Mouse (Mus musculus) midbrain, embryonic 14.5 days (tissue): Measurements from ENCODE around the gene Mrps34. TPM values are rescaled to one million over a fixed set of nuclear protein-coding genes. Genes with fewer than 3 reads are reported as not detected.

Source experiments
- ATAC-seq: fragments of 200-750 bp; cut with Nextera tagmentation; 2 replicates; pipeline ENCODE4 v1.8.0; 2017; ENCODE audit warnings: moderate number of reproducible peaks, moderate library complexity; ENCODE audit not compliant: low FRiP score, low TSS enrichment
- DNase-seq: peaks from one replicate; pipeline ENCODE4 v3.0.0-alpha.2; 2015
- H3K27ac ChIP-seq: fragments of 300-500 bp; sonication (generic); replicated peaks from 2 replicates; pipeline ENCODE4 v1.5.1; 2014; ENCODE audit warnings: mild to moderate bottlenecking, low read depth, low read length, moderate library complexity
- H3K27me3 ChIP-seq: fragments of 300-500 bp; sonication (generic); 2 replicates; pipeline ENCODE4 v1.6.1; 2014; ENCODE audit warnings: low read length, control low read depth, mixed read lengths; ENCODE audit not compliant: control insufficient read depth, insufficient read depth
- H3K36me3 ChIP-seq: fragments of 300-500 bp; sonication (generic); 2 replicates; pipeline ENCODE4 v1.6.1; 2014; ENCODE audit warnings: low read length, control low read depth; ENCODE audit not compliant: control insufficient read depth, insufficient read depth
- H3K4me1 ChIP-seq: fragments of 300-500 bp; sonication (generic); 2 replicates; pipeline ENCODE4 v1.6.1; 2014; ENCODE audit warnings: mild to moderate bottlenecking, antibody characterized with exemption, low read length, control low read depth; ENCODE audit not compliant: control insufficient read depth, insufficient read depth
- H3K4me2 ChIP-seq: fragments of 300-500 bp; sonication (generic); 2 replicates; pipeline ENCODE4 v1.6.1; 2014; ENCODE audit warnings: mild to moderate bottlenecking, low read length, moderate library complexity
- H3K4me3 ChIP-seq: fragments of 300-500 bp; sonication (generic); replicated peaks from 2 replicates; pipeline ENCODE4 v1.5.1; 2014; ENCODE audit warnings: low read depth, low read length
- H3K9ac ChIP-seq: fragments of 300-500 bp; sonication (generic); replicated peaks from 2 replicates; pipeline ENCODE4 v1.6.1; 2014; ENCODE audit warnings: mild to moderate bottlenecking, low read length, moderate library complexity
- H3K9me3 ChIP-seq: fragments of 300-500 bp; sonication (generic); 2 replicates; pipeline ENCODE4 v1.6.1; 2016; ENCODE audit warnings: low read length, control low read depth, mixed read lengths; ENCODE audit not compliant: control insufficient read depth
- WGBS: fragments of 180-500 bp; shearing (Covaris S2); extraction: QIAGEN DNeasy Blood & Tissue Kit; methylation state at CpG from one replicate; pipeline ENCODE4 v1.1.7; 2014; 5-methylcytosine and 5-hydroxymethylcytosine counted together
- polyA plus RNA-seq: library from polyadenylated mRNA; unstranded; fragments of >200 nt; fragmentation: Nextera tagmentation; extraction: Ambion mirVana; gene quantifications from 2 replicates; pipeline ENCODE4 v1.2.1, GENCODE M21; 2014

Gene Mrps34
- polyA plus RNA-seq, 1 experiment from 2014 or later = 74.7 TPM

DNA sequence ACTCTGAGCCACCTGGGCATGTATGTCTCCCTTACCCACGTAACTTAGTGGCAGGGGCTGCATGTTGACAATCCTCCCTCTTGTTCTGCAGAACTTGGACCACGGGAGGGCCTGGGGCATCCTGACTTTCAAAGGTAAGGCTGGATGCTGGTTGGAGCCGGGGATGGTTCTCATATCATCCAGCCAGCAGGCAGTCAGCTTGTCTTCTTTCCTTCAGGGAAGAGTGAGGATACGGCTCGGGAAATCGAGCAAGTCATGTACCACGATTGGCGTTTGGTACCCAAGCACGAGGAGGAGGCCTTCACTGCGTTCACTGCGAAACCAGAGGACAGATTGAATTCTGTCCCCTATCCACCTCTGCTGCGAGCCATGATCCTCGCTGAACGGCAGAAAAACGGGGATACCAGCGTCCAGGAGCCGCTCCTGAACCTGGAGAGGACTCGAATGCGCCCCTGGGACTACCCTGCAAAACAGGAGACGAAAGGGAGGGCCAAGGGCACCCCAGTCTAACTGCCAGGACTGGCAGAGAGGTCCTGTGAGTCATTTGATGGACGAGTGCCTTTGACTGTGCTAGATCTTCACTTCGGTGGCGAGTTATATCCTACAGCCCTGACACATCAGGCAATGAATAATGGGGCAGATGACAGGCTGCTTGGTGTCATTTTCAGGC lies 790 bp downstream of the Mrps34 start:
- Histone ChIP-seq H3K4me2 (peak overlapping the region; percentile 100), H3K27me3 (no peaks in the 10 kb centered on the region), H3K27ac (peak overlapping the region; percentile 83), H3K4me1 (peaks cover 31% of the 10 kb centered on the region), H3K9ac (peak overlapping the region; percentile 82), H3K9me3 (no peaks in the 10 kb centered on the region), H3K4me3 (peak overlapping the region; percentile 83), H3K36me3 (peaks cover 72% of the 10 kb centered on the region)
- no peak for DNase-seq
- 11% methylated on average over 23 of the region's 23 CpGs for WGBS
- ATAC-seq = no peak

DNA sequence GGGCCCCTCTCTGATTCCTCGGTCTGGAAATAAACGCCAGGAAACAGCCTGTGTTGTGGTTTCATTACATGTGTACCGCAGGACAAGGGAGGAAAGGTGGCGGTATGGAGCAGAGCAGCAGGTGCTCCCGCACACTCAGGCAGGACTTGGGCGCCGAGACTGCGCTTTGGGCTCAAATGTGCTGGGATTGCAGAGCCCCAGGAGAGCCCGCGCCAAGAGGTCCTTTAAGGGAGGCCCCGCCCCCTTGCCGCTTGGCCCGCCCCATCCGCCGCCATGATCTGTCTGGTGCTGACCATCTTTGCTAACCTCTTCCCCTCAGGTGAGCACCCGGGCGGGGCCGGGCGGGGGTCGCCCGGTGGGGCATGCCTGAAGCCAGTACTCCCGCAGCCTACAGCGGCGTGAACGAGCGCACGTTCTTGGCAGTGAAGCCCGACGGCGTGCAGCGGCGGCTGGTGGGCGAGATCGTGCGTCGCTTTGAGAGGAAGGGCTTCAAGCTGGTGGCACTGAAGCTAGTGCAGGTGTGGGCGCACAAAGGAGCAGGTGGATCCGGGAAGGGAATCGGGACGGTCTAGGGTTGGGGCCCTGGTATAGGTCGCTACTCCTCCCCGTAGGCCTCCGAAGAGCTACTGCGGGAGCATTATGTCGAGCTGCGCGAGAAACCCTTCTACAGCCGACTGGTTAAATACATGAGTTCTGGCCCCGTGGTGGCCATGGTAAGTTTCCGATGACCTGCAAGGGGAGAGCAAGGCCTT lies 1.5 kb downstream of the Mrps34 start, which contains the start of gene Nme3:
TSS of gene Nme3 (plus strand) at position 260 of the 752 bp plus-strand sequence.
- ATAC-seq (peak; percentile 73), DNase-seq (peak; percentile 85)
- Histone ChIP-seq H3K9ac (peak within 1 kb of the TSS; percentile 82), H3K4me2 (peak within 1 kb of the TSS; percentile 100), H3K36me3 (peaks cover 72% of the 10 kb centered on the region), H3K9me3 (no peaks in the 10 kb centered on the region), H3K27me3 (no peaks in the 10 kb centered on the region), H3K4me1 (peaks cover 31% of the 10 kb centered on the region), H3K4me3 (peak within 1 kb of the TSS; percentile 83), H3K27ac (peak within 1 kb of the TSS; percentile 83)
- WGBS = 2% methylated on average over 50 of the region's 50 CpGs

DNA sequence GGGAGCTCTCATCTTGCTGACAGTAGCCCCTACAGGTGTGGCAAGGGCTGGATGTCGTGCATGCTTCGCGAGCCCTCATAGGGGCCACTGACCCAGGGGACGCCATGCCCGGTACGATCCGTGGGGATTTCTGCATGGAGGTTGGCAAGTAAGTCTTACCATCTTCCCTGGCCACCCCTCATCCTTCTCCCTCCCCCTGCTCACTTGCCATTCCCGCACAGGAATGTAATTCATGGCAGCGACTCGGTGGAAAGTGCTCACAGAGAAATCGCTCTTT lies 2.0 kb downstream of the Mrps34 start:
- Histone ChIP-seq H3K27me3 (no peaks in the 10 kb centered on the region), H3K9ac (peak overlapping the region; percentile 82), H3K27ac (peak overlapping the region; percentile 83), H3K9me3 (no peaks in the 10 kb centered on the region), H3K4me1 (peaks cover 31% of the 10 kb centered on the region), H3K4me2 (peak overlapping the region; percentile 100), H3K4me3 (peak overlapping the region; percentile 83), H3K36me3 (peaks cover 72% of the 10 kb centered on the region)
- WGBS = 39% methylated on average over 11 of the region's 11 CpGs
- DNase-seq = no peak
- no peak for ATAC-seq

DNA sequence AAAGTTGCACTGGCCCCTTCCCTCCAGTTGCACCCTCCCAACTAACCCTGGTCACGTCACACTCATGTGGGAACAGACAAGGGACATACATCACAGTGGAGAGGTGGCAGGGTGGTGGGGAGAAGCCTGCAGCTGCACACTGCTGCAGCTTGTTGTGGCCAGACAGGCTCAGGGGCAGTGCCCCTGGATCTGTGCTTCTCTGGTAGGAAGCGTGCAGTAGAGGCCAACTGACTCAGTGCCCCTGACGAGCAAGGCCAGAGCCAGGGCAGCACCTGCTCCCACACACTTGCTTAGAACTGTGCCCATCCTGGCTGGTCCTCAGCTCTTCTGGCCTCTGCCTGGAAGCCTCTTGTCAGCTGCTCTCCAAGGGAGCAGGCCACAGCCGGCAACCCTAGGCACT lies 2.7 kb downstream of the Mrps34 start:
- 72% methylated on average over 4 of the region's 4 CpGs for WGBS
- no peak for DNase-seq
- Histone ChIP-seq H3K9ac (peak overlapping the region; percentile 82), H3K4me1 (peaks cover 31% of the 10 kb centered on the region), H3K4me3 (peak overlapping the region; percentile 83; the same call in 1 of the 2 replicates), H3K9me3 (no peaks in the 10 kb centered on the region), H3K27ac (no peak overlapping the region), H3K27me3 (no peaks in the 10 kb centered on the region), H3K36me3 (peaks cover 72% of the 10 kb centered on the region), H3K4me2 (peak overlapping the region; percentile 100)
- ATAC-seq = no peak

DNA sequence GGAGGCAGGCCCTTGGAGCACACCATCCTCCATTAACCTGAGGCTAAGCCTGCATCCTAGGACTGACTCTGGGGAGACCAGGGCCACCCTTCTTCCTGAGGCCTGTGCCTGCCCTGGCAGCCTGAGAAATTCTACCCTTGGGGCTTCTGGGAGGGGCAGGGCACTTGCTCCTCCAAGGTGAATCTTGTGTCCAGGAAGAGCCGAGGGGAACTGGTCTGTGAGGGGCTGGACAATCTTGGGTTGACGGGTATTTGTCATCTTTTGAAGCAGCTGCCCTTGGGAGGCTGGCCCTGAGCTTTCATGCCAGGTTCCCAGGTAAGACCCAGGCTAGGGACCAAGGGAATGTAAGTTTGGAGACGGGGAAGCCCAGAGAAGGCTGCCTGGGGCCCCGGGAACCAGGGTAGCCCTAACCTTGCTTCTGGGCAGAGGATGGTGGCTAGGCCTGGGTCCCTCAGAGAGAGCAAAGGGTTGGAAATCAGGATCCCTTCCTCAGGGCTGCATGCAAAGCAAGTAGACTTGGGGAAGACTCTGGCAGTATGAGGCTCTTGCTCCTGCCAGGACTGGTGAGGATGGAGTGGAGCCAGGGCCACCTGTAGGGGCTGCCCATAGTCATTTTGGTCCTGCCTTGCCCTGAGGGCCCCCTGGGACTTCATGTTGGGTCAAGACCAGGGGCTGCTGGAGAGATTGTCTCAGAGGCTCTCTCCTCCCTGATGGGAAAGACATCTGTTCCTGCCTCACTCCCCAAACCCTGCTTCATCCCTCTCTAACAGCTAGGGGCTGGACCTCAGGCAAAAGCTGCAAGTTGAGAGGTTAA lies 3.3 kb downstream of the Mrps34 start:
- Histone ChIP-seq H3K9ac (peak overlapping the region; percentile 82; the same call in 1 of the 2 replicates), H3K4me2 (peak overlapping the region; percentile 100; the same call in 1 of the 2 replicates), H3K27ac (no peak overlapping the region), H3K36me3 (peaks cover 72% of the 10 kb centered on the region), H3K27me3 (no peaks in the 10 kb centered on the region), H3K4me1 (peaks cover 31% of the 10 kb centered on the region), H3K4me3 (no peak overlapping the region), H3K9me3 (no peaks in the 10 kb centered on the region)
- DNase-seq = no peak
- WGBS = 85% methylated on average over 4 of the region's 4 CpGs
- ATAC-seq = no peak

DNA sequence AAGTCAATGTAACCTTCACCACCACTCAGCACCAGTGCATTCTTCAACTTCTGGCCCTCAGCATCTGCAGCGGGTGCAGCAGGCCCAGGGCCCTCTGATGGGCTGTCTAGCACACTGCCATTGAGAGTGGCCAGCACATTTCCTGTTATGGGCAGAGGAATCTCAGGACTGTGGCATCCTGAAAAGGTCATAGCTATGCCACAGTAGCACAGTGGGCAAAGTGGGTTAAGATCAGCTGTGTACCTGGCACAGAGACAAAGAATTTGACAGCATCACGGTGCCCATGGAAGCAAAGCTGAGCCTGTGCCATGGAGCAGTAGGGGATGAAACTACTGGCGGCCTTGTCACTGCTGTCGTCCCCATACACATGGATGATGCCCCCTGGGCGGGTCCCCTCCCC lies 4.2 kb downstream of the Mrps34 start:
- Histone ChIP-seq H3K4me3 (no peak overlapping the region), H3K4me1 (peaks cover 27% of the 10 kb centered on the region), H3K4me2 (no peak overlapping the region), H3K27me3 (no peaks in the 10 kb centered on the region), H3K36me3 (peaks cover 72% of the 10 kb centered on the region), H3K9me3 (no peaks in the 10 kb centered on the region), H3K9ac (no peak overlapping the region), H3K27ac (no peak overlapping the region)
- ATAC-seq (no peak), DNase-seq (no peak)
- 91% methylated on average over 5 of the region's 5 CpGs for WGBS

DNA sequence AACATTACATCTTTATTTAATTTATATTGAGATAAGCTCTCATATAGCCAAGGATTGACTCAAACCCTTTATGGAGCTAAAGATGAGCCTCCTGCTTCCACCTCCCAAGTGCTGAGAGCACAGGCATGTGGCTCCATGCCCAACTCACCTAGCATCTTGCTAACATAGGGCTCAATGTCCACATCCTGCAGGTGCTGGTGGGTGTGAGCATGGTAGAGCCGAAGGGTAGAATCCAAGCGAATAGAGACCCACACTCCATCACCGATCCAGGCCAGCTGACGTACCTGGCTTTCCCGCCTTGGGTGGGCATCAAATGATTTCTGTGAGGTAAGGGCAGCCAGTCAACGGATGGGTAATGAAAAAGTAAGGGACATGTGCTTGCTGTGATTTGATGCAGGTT lies 5.1 kb downstream of the Mrps34 start:
- Histone ChIP-seq H3K4me1 (peaks cover 24% of the 10 kb centered on the region), H3K9ac (no peak overlapping the region), H3K36me3 (peaks cover 81% of the 10 kb centered on the region), H3K9me3 (no peaks in the 10 kb centered on the region), H3K27me3 (no peaks in the 10 kb centered on the region), H3K4me2 (no peak overlapping the region), H3K27ac (no peak overlapping the region), H3K4me3 (no peak overlapping the region)
- over 99% methylated on average over 6 of the region's 6 CpGs for WGBS
- DNase-seq (no peak), ATAC-seq (no peak)

DNA sequence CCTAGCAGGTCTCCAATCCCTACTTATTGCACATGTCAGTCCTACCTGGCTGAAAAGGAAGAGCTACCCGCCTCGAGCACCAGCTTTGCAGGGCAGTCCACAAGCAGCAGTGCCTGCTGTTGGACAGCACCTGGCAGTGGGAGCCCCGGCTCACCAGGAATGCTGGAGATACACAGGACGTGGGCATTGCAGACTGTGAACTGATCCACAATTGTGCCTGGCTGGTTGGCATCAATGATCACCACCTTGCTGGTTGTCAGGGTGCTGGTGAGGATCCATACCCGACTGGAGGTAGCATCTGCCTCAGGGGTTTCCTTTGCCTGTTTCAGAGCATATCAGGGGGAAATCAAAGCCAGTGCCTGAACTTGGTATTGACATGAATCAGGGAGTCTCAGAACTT lies 7.2 kb downstream of the Mrps34 start:
- Histone ChIP-seq H3K9me3 (no peaks in the 10 kb centered on the region), H3K27ac (no peak overlapping the region), H3K4me2 (no peak overlapping the region), H3K9ac (no peak overlapping the region), H3K36me3 (peaks cover 100% of the 10 kb centered on the region), H3K27me3 (no peaks in the 10 kb centered on the region), H3K4me3 (no peak overlapping the region), H3K4me1 (peaks cover 9% of the 10 kb centered on the region)
- ATAC-seq (no peak), DNase-seq (no peak)
- 93% methylated on average over 5 of the region's 5 CpGs for WGBS
